Mouse (Mus musculus) spleen, embryonic (tissue): ENCODE results near the gene Chd9.

Source experiments
- CTCF ChIA-PET: fragments of 350-600 bp; sonication (Branson Sonifier 250); formaldehyde crosslinking; loops from one replicate; lab custom pipeline; 2022; lab: Charles Lee

Gene Chd9

GRCm38 (mm10) chr8:90961603-90962002 is 133.5 kb downstream of the Chd9 start:
- CTCF ChIA-PET = no interaction called here

- CTCF ChIA-PET = interaction anchor here (0.7 kb wide), 1 partner anchor 9 kb away, joined by 4 read pairs; no protein-coding TSS in a partner anchor
Observed at GRCm38 (mm10) chr8:90964044-90964443, 135.9 kb downstream of the Chd9 start.

GRCm38 (mm10) chr8:90965467-90966170 is 137.5 kb downstream of the Chd9 start:
- CTCF ChIA-PET = no interaction called here

GRCm38 (mm10) chr8:90968307-90968706 is 140.2 kb downstream of the Chd9 start:
- CTCF ChIA-PET = no interaction called here

DNA sequence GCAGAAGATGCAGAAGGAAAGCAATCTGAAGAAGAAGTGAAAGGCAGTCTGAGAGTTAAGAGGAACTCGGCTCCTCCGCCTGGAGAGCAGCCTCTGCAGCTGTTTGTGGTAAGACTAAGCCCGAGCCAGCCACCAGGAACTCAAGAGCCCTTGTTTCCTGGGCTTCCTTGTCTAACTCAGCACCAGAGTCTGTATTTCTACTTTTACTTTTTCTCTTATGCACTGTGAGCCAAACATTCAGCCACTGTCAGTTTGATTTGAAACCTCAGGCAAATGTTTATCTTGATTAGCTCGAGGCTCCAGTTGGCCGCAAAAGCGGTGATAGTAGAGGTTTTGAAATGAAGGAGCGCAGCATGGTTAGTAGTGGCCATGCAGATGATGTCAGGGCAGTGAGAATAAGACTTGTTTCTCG is 148.8 kb downstream of the Chd9 start:
- CTCF ChIA-PET = no interaction called here

DNA sequence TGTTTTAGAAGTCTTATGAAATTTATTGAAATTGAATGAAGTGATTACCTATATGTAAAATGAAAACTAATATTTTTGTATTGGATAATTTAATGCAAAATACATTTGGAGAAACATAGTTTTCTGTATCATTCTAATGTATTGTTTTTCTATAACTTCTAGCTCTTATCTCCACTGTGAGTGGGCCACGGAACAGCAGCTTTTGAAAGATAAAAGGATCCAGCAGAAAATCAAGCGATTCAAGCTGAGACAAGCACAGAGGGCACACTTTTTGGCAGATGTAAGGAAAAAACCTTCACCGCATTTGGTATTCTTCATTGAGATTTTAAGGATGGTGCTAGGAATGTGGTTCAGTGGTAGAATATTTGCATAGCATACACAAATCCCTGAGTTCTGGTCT is 150.6 kb downstream of the Chd9 start:
- CTCF ChIA-PET = no interaction called here

GRCm38 (mm10) chr8:90979295-90979694 is 151.1 kb downstream of the Chd9 start:
- CTCF ChIA-PET = no interaction called here

DNA sequence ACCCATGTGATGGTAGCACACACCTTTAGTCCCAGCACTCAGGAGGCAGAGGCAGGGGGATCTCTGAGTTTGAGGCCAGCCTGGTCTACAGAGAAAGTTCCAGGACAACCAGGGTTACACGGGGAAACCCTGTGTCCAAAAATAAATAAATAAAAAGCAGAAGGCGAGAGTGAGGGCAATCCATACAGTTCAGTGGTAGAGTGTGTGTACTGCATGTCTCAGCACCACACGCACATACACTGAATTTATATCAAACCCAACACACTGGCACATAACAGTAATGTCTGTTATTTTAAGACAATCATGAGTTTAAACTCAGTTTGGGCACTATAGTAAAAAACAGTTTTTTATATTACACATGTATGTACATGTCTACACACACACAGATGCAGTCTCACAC is 153.9 kb downstream of the Chd9 start:
- CTCF ChIA-PET = no interaction called here

DNA sequence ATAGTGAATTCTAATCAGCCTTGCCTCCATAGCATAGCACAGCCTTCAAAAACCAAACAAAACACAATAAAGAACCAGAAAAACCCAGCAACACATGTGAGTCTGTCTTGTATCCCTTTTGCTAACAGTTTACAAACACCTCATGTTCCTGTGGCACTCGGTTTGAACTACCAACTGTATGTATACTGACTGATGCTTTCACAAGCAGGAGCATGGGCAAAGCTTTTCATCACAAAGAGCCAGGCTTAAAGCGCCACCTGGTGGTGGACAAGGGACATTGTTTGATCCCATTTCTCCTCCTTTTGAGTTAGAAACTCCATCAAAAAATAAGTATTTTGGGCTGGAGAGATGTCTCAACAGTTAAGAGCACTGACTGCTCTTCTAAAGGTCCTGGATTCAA is 191.6 kb downstream of the Chd9 start:
- CTCF ChIA-PET = no interaction called here

GRCm38 (mm10) chr8:91034417-91034816 is 206.3 kb downstream of the Chd9 start:
- CTCF ChIA-PET = no interaction called here

DNA sequence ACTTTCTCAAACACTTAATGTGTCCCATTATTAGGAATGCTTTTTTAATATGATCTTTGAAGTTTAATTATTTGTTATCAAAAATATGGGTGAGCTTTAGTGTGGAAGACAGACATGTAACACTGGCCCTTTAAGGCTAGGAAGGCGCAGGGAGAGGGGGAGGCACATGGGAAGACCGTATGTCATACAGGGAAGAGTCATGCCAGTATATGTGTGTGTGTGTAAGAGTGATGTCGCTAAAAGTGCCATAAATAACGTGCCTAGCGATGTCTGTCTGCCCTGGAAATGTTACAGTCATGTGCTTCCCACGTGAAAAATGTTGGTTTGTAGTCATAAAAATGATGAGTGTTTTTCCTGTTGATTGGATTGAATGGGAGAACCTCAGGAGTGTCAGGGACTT is 208.8 kb downstream of the Chd9 start:
- CTCF ChIA-PET = no interaction called here

DNA sequence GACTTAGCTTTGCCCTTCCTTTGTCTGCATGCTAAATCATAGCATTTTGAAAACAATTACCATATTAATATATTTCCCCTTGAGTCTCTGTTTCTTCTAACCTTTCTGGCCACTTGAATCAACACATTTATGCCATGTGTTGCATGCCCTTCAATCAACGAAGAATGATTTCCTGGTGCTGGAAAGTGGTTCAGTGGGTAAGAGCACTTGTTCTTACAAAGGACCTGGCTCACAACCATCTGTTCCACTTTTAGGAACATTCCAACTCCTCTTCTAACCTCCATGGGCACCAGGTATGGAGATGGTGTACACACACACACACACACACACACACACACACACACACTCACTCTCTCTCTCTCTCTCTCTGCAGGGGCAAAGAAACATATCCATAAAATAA is 210.5 kb downstream of the Chd9 start:
- CTCF ChIA-PET = no interaction called here

- CTCF ChIA-PET = no interaction called here
Observed at GRCm38 (mm10) chr8:91046370-91046769, 218.2 kb downstream of the Chd9 start.

DNA sequence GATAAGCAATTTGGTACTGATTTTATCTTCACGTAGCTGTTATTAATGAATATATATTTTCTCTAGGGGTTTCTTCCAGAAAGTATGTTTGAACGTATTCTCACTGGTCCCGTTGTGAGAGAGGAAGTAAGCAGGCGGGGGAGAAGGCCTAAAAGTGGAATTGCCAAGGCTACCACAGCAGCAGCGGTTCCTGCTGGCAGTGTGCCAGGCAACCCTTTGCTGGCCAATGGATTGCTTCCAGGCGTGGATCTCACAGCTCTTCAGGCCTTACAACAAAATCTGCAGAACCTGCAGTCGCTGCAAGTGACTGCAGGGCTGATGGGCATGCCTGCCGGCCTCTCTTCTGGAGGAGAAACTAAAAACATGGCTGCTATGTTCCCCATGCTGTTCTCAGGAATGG is 222.9 kb downstream of the Chd9 start:
- CTCF ChIA-PET = no interaction called here

GRCm38 (mm10) chr8:91054418-91054817 is 226.3 kb downstream of the Chd9 start:
- CTCF ChIA-PET = interaction anchor here (0.6 kb wide), 1 partner anchor 184 kb away, joined by 6 read pairs; no protein-coding TSS in a partner anchor

- CTCF ChIA-PET = no interaction called here
Observed at GRCm38 (mm10) chr8:91056848-91057247, 228.7 kb downstream of the Chd9 start.

- CTCF ChIA-PET = no interaction called here
Observed at GRCm38 (mm10) chr8:91059086-91059578, 231.0 kb downstream of the Chd9 start.

DNA sequence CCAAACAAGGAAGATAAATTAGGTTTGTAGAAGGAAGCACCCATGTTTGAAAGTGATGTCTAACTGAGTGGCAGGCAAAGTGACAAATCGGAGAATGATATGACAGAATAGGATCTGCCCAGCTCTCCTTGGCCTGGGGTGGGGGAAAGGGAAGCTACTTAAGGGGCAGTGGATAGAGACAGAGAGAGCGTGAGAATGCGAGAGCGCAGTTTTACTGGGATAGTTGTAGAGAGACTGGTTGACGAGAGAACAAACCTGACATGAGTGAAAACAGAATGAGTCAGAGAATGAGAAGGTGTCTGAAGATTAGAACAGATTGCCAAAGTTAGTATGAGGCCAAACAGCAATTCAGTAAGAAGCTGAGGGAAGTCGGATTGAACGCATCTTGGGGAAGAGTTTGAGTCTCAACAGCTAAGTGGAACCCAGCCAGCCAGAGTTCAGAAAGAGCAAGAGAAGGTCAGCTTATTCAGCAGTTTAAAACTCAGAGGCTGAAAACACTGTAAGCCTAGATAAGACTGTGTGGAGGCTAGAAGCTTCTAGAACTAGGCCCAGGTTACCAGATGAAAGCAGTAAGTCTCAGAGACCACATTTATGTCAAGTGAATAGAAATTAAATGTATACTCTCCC is 231.8 kb downstream of the Chd9 start:
- CTCF ChIA-PET = no interaction called here

DNA sequence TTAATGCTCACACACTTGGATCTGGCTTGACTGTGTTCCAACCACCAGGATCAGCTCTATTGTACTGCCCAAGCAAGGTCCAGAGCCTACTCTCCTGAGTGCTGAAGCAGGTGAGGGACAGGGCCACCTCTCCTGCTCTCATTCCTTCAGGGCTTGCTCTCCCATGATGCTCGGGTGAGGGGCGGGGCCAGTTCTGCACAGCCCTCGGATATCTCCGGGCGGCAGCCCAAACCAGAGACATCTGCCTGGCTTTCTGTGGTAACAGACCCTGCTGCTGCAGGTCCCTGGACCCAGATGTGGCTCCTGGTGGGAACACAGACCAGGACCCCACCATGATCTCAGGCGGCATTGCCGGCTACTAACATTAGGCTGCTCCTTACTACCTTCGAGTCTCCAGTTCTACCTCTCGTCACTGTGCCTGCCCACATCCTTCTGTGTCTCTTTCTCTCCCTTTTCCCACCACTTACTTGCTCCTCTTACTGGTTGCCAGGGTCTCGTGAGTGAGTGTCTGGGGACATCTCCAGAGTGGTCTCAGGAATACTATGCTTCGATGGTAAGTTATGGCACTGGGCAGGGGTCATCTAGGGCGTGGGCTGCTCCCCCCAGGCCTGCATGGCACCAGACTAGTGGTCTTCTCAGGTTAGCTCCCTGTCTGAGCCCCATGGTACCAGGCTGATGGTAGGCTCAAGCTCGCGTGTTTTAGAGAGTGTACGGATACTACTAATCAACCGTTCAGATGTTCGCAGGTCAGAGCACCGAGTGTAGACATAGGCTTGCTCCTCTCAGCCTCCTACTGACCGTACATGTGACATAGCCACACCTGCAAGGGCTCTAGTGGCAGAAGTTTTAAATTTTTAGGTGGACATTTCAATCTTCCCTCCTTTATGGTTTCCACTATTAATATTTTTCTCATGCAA is 232.7 kb downstream of the Chd9 start:
- CTCF ChIA-PET = no interaction called here

DNA sequence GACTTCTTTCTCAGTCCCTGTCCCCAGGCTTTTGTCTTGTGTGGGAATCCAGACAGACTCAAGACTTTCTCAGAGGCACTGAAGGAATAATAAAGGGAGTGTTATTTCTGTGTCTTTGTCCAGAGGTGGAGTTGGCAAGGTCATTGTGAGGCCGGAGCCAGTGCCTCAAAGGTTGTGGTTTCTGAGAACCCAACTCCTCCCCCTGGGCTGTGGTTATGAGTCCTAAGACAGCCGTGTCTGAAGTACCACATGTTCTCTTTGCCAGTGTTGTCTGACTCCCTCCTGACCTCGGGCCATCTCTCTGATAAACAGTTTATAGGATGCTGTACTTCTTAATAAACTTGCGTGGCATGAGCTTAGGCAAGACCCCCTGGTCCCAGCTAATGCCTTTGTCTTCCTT is 237.0 kb downstream of the Chd9 start:
- CTCF ChIA-PET = no interaction called here

DNA sequence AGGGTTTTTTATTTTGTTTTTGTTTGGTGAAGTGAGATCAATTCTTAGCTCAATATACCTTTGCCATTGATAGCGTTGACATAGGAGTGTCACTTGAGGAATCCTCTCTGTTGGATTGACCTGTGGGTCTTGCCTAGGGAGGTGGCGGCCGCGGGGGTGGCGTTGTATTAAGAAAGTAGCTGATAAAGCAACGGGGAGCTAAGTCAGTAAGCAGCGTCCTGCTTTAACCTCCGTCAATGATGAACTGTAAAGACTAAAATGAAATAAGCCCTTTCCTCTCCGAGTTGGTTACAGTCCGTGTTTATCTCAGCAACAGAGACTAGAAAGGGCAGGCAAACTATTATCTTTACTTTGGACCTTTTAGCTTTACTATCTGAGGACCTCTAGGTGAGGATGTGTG is 241.3 kb downstream of the Chd9 start:
- CTCF ChIA-PET = interaction anchor here (2.6 kb wide), 1 partner anchor 12 kb away, joined by 7 read pairs; no protein-coding TSS in a partner anchor

DNA sequence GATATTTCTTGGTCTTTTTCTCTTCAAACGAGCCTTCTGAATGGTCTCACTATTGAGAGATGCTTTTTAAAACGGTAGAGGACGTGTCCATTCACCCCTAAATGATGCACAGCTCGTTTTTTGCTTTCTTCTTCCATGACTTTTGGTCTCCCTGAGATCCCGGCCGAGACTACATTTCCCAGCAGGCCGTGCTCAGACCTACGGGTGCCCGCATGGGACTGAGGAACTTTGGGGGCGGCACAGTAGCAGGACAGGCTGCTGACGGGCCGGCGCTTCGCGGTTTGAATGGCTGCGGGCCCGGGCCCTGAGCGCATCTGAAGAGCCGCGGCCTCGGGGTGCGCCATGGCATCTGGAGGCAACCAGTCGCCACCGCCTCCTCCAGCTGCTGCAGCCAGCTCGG is 241.7 kb downstream of the Chd9 start, which contains the start of gene Rbl2:
TSS of gene Rbl2 (plus strand) at position 224 of the 400 bp plus-strand sequence.
- CTCF ChIA-PET = interaction anchor here (2.6 kb wide), 1 partner anchor 11 kb away, joined by 7 read pairs; no protein-coding TSS in a partner anchor
